Mouse (Mus musculus) urinary bladder, postnatal 25 days (tissue): ENCODE measurements around the gene Ilk.
A peak's percentile ranks its signal among the peaks of the same experiment; 100 is the strongest.
"Not testable (repeated sequence)": the region's sequence is repeated elsewhere in the genome, so short reads cannot be mapped to it uniquely, and the experiment has no call there.

Source experiments
- DNase-seq: peaks from one replicate; pipeline ENCODE4 v3.0.0; 2022; ENCODE audit warnings: low spot score

The Ilk gene

DNA sequence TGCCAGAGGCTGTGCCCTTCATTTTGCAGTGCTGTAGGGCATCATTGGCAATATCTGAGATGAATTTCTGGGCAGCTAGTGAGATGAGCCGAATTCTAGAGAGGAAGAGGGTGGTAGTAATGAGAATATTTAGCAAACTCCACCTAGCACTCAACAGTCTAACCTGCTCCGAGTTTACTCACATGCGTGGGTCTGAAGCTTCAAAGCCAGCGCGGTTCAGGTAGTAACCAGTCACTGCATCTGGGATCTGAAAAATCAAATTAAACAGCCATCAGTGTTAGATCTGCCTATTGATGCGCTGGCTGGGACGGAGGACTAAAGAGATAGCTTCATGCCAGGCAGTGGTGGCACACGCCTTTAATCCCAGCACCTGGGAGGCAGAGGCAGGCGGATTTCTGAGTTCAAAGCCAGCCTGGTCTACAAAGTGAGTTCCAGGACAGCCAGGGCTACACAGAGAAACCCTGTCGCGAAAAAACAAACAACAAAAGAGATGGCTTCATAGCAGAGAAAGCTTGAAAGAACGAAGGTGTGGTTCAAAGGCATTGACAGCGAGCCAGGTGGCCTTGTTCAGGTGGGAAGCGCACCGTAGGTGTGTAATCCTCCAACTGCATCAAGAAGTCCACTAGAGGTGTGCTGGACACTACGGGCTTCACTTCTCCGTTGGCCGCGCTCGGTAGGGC lies 7.0 kb downstream of the Ilk start:
- not testable (repeated sequence) for DNase-seq

DNA sequence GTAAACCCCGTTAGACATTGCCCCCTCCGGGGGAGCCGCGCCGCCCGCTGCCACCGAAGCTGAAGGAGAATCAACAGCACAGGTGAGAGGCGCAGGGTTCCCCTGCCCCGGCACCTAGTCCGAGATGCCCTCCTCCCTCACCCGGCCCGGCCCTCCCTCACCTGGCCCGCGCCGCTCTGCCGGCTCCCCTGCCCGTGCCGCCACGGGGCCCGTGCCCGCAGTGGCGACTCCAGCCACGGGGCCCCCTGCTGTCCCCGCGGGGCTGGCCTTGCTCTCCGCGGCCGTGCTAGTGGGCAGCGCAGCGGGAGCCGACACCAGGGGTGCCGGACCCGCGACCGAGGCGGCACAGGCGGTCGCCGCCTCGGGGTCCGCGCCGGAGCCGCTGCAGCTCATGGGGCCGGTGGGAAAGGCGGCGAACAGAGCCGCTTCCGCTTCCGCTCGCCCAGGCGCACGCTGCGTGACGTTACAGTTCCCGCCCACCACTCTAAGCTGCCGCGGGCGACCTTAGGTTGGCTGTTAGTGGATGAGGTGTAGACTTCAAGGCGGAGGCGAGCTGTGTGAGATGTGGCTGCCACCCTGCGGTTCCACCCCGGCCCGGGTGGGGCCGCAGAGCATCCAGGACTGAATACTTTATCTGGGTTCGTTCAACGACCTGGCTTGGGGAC lies 7.7 kb downstream of the Ilk start, which contains the start of gene Taf10:
TSS of gene Taf10 (minus strand) at position 436 of the 665 bp plus-strand sequence.
- DNase-seq: peak; percentile 82

DNA sequence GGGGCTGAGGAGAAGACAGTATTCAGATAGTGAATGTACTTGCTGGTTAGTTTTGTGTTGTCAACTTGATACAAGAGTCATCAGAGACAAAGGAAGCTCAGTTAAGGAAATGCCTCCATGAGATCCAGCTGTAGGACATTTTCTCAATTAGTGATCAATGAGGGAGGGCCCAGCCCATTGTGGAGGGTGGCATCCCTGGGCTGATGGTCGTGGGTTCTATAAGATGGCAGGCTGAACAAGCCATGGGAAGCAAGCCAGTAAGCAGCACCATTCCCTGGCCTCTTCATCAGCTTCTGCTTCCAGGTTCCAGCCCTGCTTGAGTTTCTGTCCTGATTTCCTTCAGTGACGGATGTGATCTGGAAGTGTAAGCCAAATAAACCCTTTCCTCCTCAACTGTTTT lies 11.4 kb downstream of the Ilk start:
- DNase-seq: no peak

DNA sequence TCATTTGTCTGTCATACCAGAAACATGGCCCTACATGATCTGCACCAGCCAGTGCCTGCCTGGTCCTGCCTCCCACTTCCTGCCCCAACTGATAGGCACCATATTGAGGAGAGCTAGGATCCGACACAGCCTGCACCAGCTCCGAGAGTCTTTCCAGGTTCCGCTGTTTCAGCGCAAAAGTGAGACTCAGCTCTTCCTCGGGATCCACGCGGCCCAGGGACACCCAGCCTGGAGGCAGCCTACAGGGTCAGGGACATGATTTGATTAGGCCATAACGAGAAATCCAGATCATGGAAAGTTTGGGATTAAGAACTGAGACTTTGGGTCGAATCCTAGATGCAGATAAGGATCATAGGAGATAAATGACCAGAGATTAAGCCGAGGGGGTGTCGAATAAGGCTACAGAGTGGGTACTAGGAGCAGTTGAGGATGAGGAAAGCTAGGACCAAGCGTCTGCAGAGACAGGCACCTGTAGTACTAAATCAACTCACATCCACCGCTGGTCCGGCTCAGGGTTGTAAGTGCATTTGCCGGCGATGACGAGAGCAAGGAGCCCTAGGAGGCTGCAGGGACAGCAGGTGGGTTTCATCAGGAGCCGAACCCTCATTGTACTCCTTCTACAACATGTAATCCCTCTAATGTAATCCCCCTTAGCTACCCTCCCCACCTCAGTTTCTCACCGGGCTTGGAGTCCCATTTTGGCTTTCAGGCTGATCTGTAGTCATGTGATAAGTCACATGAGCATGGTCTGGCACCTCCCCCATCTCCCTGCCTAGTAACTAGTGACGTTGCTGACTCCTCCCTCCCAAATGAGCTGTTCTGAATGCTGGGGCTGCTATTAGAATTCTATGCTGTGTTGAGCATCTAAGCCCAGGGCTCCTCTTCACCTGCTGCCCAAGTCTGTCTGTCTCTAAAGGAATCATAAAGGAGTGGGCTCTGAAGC lies 15.4 kb downstream of the Ilk start, which contains the start of gene Tpp1:
TSS of gene Tpp1 (minus strand) at position 745 of the 943 bp plus-strand sequence.
- DNase-seq: peak; percentile 79

DNA sequence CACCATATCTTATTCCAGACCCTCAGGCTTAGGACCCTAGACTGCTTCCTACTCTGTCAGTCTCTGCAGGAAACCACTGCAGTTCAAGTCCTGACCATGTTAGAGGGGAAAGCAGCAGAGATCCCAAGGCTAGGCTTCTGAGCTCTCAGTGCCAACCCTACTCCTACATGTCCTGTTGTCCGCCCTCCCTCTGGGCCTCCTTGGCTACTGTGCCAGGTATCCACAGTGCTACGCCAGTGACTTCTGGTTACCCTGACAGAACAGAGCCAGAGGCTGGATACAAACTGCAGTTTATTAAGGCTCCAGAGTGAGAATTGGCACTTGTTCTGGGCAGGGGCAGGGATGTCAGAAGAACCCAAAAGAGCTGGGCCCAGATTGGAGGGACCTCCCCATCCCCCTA lies 16.3 kb downstream of the Ilk start:
- no peak for DNase-seq

DNA sequence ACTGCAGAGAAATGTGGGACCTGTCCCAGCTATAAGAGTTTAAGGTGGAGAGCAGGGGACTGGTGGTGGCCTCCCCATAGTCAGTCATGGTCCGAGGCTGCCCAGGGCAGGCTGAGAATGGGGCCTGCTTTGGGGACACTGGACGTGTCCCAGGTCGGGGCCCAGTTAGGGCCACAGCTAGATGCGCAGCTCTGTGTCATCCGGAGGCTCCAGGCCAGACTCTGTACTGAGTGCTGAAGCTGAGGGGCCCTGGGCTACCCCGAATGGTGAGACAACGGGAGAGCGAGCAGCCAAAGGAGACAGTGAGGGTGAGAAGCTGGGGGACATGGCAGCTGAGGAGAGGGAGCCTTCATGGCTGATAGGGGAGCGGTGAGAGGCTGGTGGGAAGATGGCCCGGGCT lies 16.9 kb downstream of the Ilk start:
- DNase-seq: no peak

DNA sequence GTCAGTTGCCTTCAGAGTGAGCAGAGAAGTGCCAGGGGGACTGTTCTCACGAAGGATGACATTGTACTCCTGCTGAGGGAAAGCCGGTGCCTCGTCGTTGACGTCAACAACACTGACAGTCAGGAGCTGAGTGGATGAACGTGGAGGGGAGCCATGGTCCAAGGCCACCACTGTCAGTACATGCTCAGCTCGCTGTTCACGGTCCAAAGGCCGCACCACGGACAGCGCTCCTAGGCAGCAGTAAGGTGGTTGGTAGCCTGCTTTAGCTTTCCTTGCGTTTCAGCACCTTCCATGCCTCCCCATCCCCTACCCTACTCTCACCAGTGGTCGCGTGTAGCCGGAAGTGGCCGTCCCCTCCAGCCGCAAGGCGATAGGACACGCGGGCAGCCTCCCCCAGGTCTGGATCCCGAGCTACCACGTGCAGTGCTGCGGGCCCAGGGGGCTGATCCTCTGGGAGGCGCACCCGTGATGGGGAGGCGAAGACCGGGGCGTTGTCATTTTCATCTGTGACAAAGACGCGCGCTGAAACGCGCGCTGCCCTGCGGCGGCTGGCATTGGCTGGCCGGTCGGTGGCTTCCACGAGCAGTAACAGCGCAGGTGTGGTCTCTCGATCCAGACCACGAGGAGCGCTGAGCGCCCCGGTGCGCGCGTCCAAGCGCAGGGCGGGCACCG lies 25.6 kb downstream of the Ilk start:
- DNase-seq: no peak

DNA sequence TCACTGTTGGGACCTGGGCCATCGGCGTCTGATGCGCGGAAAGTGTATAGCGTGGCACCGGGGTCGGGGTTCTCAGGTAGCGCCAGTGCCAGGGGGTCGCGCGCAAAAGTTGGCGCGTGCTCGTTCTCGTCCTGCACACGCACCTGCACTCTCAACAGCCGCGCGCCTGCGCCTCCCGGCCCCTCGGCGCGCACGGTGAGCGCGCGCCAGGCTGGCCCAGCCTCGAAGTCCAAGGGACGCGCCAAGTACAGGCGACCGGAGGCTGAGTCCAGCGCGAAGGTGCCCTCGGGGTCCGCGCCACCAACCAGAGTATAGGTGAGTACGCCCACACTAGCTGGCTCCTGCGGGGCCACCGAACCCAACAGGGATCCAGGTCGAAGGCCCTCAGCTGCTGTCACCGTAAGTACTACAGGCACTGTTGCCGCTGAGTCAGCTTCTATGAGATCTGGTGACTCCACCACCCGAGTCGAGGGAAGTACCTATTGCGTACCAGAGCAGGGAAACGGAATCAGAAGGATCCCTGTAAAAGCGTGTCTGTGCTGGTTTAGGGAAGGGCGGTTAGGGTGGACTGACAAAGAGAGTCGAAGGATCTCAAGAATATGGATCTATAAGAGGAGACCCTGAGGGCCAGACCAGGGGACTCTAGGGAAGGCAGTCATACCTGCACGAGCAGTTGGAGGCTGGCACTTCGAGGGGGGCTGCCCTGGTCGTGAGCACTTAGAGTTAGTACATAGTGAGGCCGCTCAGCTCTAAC lies 26.3 kb downstream of the Ilk start:
- DNase-seq: no peak

DNA sequence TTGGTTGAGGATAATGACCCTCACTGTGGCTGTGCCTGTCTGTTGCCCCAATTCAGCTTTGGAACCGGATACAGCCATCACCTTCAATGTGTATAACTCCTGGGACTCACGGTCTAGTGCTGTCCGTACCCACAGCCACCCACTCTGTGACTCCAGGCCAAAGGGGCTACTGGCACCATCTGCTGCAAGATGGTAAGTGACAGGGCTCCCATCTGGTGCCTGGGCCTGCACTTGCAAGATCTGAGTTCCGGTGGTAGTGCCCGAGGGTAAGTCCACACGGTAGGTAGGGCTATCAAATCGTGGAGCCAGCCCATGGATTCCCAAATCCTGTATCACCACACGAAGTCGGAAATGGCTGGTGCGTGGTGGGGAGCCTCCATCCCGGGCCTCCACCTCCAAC lies 27.9 kb downstream of the Ilk start:
- DNase-seq: no peak

DNA sequence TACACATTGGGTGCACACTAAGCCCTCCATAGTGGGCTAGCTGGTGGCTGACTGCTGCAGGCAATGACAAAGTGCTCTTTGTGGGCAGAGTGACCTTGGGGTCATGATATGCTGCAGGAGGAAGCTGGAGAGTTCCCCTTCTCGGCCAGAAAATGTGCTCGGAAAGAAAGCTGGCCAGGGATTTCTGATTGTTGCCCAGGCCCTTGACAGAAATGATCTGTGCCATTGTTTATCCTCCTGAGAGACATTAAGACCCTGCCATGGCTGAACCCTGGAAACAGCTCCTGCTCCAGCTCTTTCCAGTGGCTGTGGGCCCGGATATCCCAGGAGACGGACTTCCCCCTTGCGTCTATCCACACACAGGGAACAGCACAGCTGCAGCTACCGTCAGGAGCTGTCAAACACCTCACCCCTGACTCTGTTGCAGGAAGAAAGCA lies 31.4 kb downstream of the Ilk start:
- no peak for DNase-seq

DNA sequence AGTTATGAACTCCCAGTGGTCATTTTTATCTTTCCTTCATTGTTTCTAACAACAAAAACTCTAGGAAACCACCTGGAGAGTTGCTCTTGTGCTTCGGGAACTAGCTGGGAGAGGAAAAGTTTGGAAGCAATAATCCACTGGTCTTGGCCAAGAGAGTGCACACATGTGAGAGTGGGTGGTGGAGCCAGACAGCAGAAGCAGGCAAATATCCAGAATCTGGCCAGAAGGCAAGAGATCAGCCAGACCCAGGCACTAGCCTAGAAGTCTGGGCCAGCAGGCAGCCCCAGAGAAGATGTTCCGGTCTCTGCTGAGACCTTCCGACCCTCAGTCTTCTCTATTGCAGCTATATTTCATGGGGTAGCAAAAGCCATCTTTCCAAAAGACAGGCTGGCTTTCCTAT lies 33.6 kb downstream of the Ilk start:
- DNase-seq: no peak

DNA sequence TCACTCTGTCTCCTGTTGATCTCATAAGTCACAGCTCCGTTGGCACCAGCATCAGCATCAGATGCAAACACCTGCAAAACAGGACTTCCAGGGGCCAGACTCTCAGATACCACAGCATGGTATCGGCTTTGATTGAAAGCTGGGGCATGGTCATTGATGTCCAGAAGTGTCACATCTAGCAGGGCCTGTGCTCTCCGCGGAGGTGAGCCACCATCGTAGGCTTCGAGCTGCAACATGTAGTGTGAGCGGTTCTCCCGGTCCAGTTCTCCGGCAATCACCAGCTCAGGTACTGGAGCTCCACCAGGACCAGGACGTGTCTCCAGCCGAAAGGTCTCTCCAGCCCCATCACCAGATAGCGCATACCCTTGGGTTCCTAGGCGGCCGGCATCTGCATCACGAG lies 35.9 kb downstream of the Ilk start:
- DNase-seq: no peak

DNA sequence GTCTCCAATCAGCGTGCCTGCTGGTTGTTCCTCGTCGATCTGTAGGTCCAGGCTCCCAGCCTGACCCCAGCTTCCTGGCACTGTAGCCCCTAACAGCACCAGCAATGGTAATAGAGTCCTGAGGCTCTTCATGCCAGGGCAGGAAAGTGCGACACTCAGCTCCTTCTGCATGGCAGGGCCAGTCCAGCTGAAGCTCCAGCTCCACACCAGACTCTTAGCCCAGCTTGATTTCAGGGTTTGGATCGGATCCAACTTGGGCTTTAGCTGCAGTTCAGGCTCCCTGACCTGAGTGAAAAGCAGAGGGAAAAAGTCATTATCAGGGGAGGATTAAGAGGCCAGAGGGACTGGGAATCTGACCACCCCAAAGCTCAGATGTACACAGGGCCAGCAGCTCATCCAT lies 36.6 kb downstream of the Ilk start:
- DNase-seq: no peak

DNA sequence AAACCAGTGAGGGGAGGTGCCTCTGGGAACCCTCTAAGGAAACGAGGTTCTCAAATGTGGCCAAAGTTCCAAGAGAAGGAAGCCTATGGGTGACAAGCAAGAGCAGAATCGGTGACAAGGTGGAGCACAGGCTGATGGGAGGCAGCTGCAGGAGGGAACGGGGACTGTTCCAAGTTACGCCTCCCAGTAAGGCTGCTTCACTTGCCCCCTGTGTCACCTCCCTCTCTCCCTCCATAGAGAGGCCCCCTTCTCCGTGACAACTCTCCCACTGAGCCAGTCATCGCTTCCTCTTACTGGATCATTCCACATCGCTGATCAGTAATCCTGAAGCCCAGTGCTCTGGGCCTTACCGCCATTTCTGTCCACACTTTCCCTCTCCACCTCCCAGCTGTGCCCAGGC lies 38.3 kb downstream of the Ilk start:
- no peak for DNase-seq

DNA sequence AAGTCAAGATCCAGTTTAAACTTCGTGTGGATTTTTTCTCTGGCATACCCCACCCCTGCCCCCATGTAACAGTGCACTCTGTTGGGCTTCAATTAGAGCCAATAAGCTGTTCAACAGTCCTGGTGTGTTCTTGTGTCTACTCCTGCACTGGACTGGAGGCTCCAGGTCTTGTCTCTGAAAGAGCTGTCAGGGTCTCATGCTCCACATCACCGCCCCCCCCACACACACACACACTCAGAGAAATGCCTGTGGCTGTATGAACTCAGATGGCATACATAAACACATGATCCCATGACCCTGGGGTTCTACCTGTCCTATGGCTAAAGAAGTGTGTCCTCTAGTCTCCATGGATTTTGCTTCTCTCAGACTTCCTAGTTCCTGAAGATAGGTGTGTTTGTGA lies 39.6 kb downstream of the Ilk start:
- no peak for DNase-seq

DNA sequence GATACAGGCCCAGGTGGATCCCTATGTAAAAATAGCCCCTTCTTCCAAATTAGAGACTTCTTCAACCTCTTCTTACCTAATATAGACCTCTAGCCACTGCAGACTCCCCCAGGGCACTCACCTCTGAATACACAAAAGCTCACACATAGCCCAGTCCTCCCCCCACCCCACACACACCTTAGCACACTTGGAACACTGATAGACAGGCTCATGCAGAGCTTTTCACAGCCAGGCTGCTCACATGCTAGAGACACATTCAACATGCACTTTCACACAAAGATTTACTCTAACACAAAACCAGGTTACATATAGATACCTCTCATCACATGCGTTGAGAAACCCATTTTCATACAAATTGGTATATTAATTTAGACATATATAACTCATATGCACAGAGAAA lies 40.9 kb downstream of the Ilk start:
- DNase-seq: no peak

DNA sequence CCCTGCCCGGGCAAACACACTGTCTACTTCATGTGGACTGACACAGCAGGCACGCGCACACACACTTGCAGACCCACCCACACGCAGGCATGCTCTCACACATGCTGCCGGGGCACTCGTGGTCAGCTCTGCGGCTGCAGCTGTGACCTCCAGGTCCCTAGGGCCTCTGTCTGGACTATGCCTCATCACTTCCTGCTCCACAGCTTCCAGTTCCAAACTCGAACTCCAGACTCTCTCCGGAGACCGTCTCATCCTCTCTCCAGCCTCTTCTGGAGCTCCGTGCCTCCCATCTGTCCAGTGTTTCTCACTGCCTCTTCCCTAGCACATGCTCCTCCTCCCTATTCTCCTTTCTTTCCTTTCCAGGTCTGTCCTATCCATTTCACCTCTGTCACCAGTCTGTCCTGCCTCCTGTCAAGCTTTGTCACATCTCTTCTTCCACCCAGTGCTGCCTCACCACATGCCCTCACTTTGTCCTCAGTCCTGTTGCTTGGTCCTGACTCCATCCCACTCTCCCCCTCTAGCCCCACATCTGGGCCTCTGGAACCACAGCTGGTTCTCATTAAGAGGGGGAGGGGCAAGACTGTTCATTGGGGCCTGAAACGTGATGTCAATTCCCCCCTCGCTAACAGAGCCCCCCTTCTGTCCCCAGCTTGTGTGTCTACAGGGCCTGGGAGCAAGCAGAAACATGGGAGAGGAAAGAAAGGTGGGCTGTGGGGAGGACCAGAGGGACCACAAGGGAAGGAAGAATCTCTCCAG lies 41.6 kb downstream of the Ilk start:
- peak; percentile 27 for DNase-seq

DNA sequence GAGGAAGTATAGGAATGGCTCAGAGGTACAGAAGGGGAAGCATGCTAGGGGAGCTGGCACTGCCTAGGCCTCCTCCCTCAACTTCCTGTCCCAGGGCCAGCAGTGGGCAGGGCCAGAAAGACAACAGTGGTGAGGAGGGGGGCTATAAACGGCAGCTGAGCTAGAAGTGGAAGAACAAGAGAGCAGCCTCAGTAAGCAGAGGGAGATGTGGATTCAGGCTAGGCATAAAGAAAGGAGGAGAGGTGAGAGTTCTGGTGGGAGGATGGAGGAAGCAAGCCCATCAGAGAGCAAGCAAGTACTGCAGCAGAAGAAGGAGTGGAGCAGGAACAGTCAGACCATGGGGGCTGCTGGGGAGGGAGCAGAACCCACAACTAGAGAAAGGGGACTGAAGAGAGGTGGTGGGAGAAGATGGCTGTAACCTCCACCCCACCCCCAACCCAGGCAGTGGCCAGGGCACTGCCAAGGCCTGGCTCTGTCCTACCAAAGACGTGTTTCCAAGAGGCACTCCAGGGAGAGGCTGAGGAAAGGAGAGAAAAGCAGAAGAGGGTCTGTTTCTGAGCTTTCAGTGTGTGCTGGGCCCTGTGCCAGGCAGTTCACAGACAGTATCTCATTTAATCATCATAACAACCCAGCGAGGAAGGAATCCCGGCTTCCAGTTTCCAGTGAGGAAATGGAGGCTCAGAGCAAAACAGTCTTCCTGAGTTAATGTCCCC lies 42.3 kb downstream of the Ilk start:
- DNase-seq: no peak

DNA sequence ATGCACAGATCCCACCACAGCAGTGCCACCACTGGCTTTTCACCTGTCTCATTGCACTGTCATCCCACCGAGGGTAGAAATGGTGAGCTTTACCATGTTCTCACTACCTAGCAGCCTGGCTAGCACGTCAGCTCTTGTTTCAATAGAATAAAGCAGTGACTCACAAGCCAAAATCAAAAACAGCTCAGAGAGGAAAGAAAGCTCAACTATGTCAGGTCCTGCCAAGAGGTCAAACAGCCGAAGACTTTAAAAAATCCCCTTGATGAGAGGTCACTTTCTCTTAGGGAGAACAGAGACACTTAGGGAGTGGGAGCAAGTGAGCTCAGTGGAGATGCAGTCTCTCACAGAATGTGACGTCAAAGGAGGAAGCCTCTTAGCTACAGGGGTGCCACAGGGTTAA lies 47.5 kb downstream of the Ilk start:
- DNase-seq: no peak

DNA sequence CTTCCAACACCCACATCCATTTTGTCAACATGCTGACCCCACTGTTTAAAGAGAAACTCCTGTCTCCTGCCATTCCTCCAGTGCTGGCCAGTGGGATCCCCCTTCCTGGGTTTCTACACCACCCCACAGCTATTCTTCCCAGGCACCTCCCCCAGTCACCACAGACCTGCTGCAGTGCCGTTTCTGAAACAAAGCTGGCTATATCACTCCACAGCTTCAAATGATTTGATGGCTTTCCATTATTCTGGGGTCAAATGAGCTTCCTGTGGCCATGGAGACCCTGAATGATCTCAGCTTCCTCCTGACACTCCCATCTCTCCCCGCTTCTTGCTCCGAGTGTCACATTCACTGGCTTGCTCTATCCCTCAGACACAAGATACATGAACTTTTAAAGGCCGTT lies 48.2 kb downstream of the Ilk start:
- no peak for DNase-seq
